In the genomic region with DNA sequence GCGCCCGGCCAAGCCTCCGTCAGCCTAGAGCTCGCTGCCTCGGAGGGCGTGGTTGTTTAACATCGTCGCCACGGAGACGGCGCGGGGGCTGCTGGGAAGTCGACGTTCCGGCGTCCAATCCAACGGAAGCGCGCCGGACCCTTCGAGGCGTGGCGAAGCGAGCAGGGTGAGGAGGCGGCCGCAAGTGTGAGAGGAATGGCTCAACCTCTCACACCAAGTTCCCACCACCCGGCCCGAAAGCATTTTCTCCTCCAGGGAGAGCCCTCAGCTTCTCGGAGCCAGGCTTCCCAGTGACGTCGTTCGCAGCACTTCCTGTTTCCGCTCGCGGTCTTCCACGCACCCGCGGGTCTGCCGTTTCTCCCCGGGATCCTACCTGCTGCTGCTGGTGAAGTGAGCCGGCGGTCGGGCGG, we compare ENCODE assay signal across 8 mouse cellular contexts. TPM values are rescaled to one million over a fixed set of nuclear protein-coding genes. Genes with fewer than 3 reads are reported as not detected.
DNase-seq lines count a peak whose midpoint lies in the region; ATAC-seq and TF ChIP-seq lines count a peak whose summit lies in the region.

Gene Aste1, plus strand, starts transcription at position 175 of the 410 bp plus-strand sequence.
Gene Nek11, minus strand, starts transcription at position 307 of the 410 bp plus-strand sequence.

- peak within 1 kb of the TSS; percentile 88 for H3K9ac ChIP-seq in ES-Bruce4 (ENCODE audit: low read depth, poor library complexity, severe bottlenecking)
- peak within 1 kb of the TSS; percentile 68 for H3K9ac ChIP-seq in forebrain, embryonic 13.5 days
- peak within 1 kb of the TSS; percentile 84 for H3K9ac ChIP-seq in liver, postnatal 0 days (replicated peaks)
- peak within 1 kb of the TSS; percentile 55 for H3K9ac ChIP-seq in neural tube, embryonic 14.5 days (replicated peaks; ENCODE audit: low read depth, low read length)

- peak within 1 kb of the TSS; percentile 68 for H3K4me2 ChIP-seq in forebrain, embryonic 13.5 days
- peak within 1 kb of the TSS; percentile 85 for H3K4me2 ChIP-seq in liver, postnatal 0 days (ENCODE audit: low read depth, low read length)
- H3K4me2 ChIP-seq in neural tube, embryonic 14.5 days (ENCODE audit: low read depth, low read length), result peak within 1 kb of the TSS; percentile 78

- intact Hi-C loops in heart, postnatal 10 days (cut with DNase I), result loop anchor here (5.0 to 10.0 kb wide), 3 partner anchors 217 to 1130 kb away; partner anchors contain the start of genes Dnajc13 and Nudt16

- H3K4me3 ChIP-seq in ES-Bruce4 (ENCODE audit: low read depth, low read length), result peak within 1 kb of the TSS; percentile 68
- H3K4me3 ChIP-seq in forebrain, embryonic 13.5 days, result peak within 1 kb of the TSS; percentile 76
- H3K4me3 ChIP-seq in liver, postnatal 0 days (ENCODE audit: low read depth, low read length), result peak within 1 kb of the TSS; percentile 79
- H3K4me3 ChIP-seq in neural tube, embryonic 14.5 days (ENCODE audit: low read depth, low read length), result peak within 1 kb of the TSS; percentile 79

- no peak for TF ChIP-seq CTCF in ES-Bruce4 (IDR thresholded peaks at IDR 0.05; ENCODE audit: low read depth, low read length)
- 0 out of 2 replicates have a peak, but pooled peaks have one; percentile 15 for TF ChIP-seq CTCF in liver, postnatal 0 days (IDR thresholded peaks at IDR 0.05; ENCODE audit: low read depth)

- no peak for TF ChIP-seq POLR2A in ES-Bruce4 (IDR thresholded peaks at IDR 0.05; ENCODE audit: insufficient read depth, low read length)

- no peaks in the 10 kb centered on the region for H3K4me1 ChIP-seq in ES-Bruce4 (ENCODE audit: control insufficient read depth, insufficient read depth, low read length)
- peaks cover 38% of the 10 kb centered on the region for H3K4me1 ChIP-seq in forebrain, embryonic 13.5 days
- H3K4me1 ChIP-seq in liver, postnatal 0 days (ENCODE audit: insufficient read depth), result peaks cover 17% of the 10 kb centered on the region
- peaks cover 26% of the 10 kb centered on the region for H3K4me1 ChIP-seq in neural tube, embryonic 14.5 days (ENCODE audit: control insufficient read depth, insufficient read depth, low read length)

- no peaks in the 10 kb centered on the region for H3K9me3 ChIP-seq in ES-Bruce4 (replicated peaks; ENCODE audit: control insufficient read depth, insufficient read depth, low read length, poor library complexity, severe bottlenecking)
- H3K9me3 ChIP-seq in forebrain, embryonic 13.5 days (replicated peaks), result no peaks in the 10 kb centered on the region
- H3K9me3 ChIP-seq in liver, postnatal 0 days (ENCODE audit: low read length), result no peaks in the 10 kb centered on the region
- no peaks in the 10 kb centered on the region for H3K9me3 ChIP-seq in neural tube, embryonic 14.5 days (ENCODE audit: control insufficient read depth, low read length)

- peak; percentile 97 for ATAC-seq in cerebellum, adult (ENCODE audit: insufficient number of reproducible peaks, low FRiP score, low TSS enrichment)
- peak; percentile 98 for ATAC-seq in forebrain, embryonic 13.5 days
- peak; percentile 99 for ATAC-seq in liver, postnatal 0 days
- peak; percentile 97 for ATAC-seq in neural tube, embryonic 14.5 days (ENCODE audit: low read depth)

- H3K36me3 ChIP-seq in ES-Bruce4 (ENCODE audit: control insufficient read depth, insufficient read depth, low read length, poor library complexity, severe bottlenecking), result peaks cover 21% of the 10 kb centered on the region
- peaks cover 18% of the 10 kb centered on the region for H3K36me3 ChIP-seq in forebrain, embryonic 13.5 days (ENCODE audit: poor library complexity, severe bottlenecking)
- H3K36me3 ChIP-seq in liver, postnatal 0 days (replicated peaks; ENCODE audit: insufficient read depth, low read length), result peaks cover 7% of the 10 kb centered on the region; the same call in 1 of the 2 replicates
- no peaks in the 10 kb centered on the region for H3K36me3 ChIP-seq in neural tube, embryonic 14.5 days (ENCODE audit: control insufficient read depth, insufficient read depth, low read length)

- DNase-seq in heart, postnatal 10 days, result peak; percentile 95 to 97
- DNase-seq in large intestine, adult 2 months (ENCODE audit: low read depth, low spot score), result peak; percentile 75
- peak; percentile 97 for DNase-seq in liver, postnatal 0 days
- peak; percentile 97 for DNase-seq in testis, postnatal 10 days (ENCODE audit: low spot score)

- 0% methylated on average over 44 of the region's 44 CpGs for WGBS in forebrain, embryonic 13.5 days
- WGBS in large intestine, adult 2 months, result under 1% methylated on average over 44 of the region's 44 CpGs
- WGBS in liver, postnatal 0 days (ENCODE audit: insufficient replicate concordance), result under 1% methylated on average over 44 of the region's 44 CpGs
- WGBS in neural tube, embryonic 14.5 days, result under 1% methylated on average over 43 of the region's 44 CpGs

- peak within 1 kb of the TSS; percentile 78 for H3K27ac ChIP-seq in ES-Bruce4 (ENCODE audit: insufficient read depth, low read length)
- peak within 1 kb of the TSS; percentile 86 for H3K27ac ChIP-seq in forebrain, embryonic 13.5 days
- peak within 1 kb of the TSS; percentile 94 for H3K27ac ChIP-seq in liver, postnatal 0 days (ENCODE audit: low read depth)
- H3K27ac ChIP-seq in neural tube, embryonic 14.5 days (ENCODE audit: low read depth, low read length), result peak within 1 kb of the TSS; percentile 82

- TF ChIP-seq EP300 in ES-Bruce4 (IDR thresholded peaks at IDR 0.05; ENCODE audit: insufficient read depth, low read depth, low read length), result no peak
- TF ChIP-seq EP300 in liver, postnatal 0 days (IDR thresholded peaks at IDR 0.05; ENCODE audit: low read depth), result no peak

- H3K27me3 ChIP-seq in ES-Bruce4 (ENCODE audit: control insufficient read depth, insufficient read depth, low read length, poor library complexity, severe bottlenecking), result no peaks in the 10 kb centered on the region
- H3K27me3 ChIP-seq in forebrain, embryonic 13.5 days, result 0 out of 2 replicates have a peak, but pooled peaks cover 5% of the 10 kb centered on the region
- no peaks in the 10 kb centered on the region for H3K27me3 ChIP-seq in liver, postnatal 0 days (ENCODE audit: insufficient read depth, low read length)
- no peaks in the 10 kb centered on the region for H3K27me3 ChIP-seq in neural tube, embryonic 14.5 days (ENCODE audit: control insufficient read depth, insufficient read depth, low read length)

RNA-seq across cellular contexts. Expression of gene Aste1, which starts in this region (rescaled TPM):
- 11.0 and 15.5 TPM in 2 replicates for polyA plus RNA-seq in ES-Bruce4 (2011; ENCODE audit: insufficient read depth, insufficient read length, low read depth, missing spikeins)
- polyA plus RNA-seq in forebrain, embryonic 13.5 days (2015; fragmentation: Nextera tagmentation; extraction: Ambion mirVana), result 14.9 and 15.8 TPM in 2 replicates
- total RNA-seq in heart, postnatal 10 days (2021), result 10 to 100 TPM; 12.3 to 13.2 TPM
- polyA plus RNA-seq in large intestine, adult 2 months (2012; rRNA removed), result 4.8 and 8.3 TPM in 2 replicates
- polyA plus RNA-seq in liver, postnatal 0 days (2015; fragmentation: Nextera tagmentation; extraction: Ambion mirVana), result 3.7 and 5.1 TPM in 2 replicates
- 12.6 and 13.4 TPM in 2 replicates for polyA plus RNA-seq in neural tube, embryonic 14.5 days (2014; fragmentation: Nextera tagmentation; extraction: Ambion mirVana)

RNA-seq across cellular contexts. Expression of gene Nek11, which starts in this region (rescaled TPM):
- 0.30 TPM in 1 of 2 replicates, not detected in the other for polyA plus RNA-seq in ES-Bruce4 (2011; ENCODE audit: insufficient read depth, insufficient read length, low read depth, missing spikeins)
- 2.0 and 2.3 TPM in 2 replicates for polyA plus RNA-seq in forebrain, embryonic 13.5 days (2015; fragmentation: Nextera tagmentation; extraction: Ambion mirVana)
- not detected for total RNA-seq in heart, postnatal 10 days (2021)
- polyA plus RNA-seq in large intestine, adult 2 months (2012; rRNA removed), result 0.03 TPM in 1 of 2 replicates, not detected in the other
- polyA plus RNA-seq in liver, postnatal 0 days (2015; fragmentation: Nextera tagmentation; extraction: Ambion mirVana), result 0.05 TPM in 1 of 2 replicates, not detected in the other
- polyA plus RNA-seq in neural tube, embryonic 14.5 days (2014; fragmentation: Nextera tagmentation; extraction: Ambion mirVana), result 3.1 and 4.0 TPM in 2 replicates

Comparison
In these comparisons a context has a peak if more than half of its experiments do, and no peak if none do; other contexts are left out.
1. Peak in every context shown above with its lines: DNase-seq, ATAC-seq, H3K4me3 ChIP-seq and H3K27ac ChIP-seq.